Mouse (Mus musculus) liver, embryonic 14.5 days (tissue): ENCODE results near the gene Klrb1c.

Experiments
- CTCF ChIP-seq: IDR thresholded peaks from 2 replicates; pipeline ENCODE4 v1.5.1; 2016; ENCODE audit warnings: antibody characterized with exemption, low read depth, control low read depth
- EP300 ChIP-seq: IDR thresholded peaks from 2 replicates; pipeline ENCODE4 v1.6.1; 2016; ENCODE audit warnings: antibody characterized with exemption, low read depth

DNA sequence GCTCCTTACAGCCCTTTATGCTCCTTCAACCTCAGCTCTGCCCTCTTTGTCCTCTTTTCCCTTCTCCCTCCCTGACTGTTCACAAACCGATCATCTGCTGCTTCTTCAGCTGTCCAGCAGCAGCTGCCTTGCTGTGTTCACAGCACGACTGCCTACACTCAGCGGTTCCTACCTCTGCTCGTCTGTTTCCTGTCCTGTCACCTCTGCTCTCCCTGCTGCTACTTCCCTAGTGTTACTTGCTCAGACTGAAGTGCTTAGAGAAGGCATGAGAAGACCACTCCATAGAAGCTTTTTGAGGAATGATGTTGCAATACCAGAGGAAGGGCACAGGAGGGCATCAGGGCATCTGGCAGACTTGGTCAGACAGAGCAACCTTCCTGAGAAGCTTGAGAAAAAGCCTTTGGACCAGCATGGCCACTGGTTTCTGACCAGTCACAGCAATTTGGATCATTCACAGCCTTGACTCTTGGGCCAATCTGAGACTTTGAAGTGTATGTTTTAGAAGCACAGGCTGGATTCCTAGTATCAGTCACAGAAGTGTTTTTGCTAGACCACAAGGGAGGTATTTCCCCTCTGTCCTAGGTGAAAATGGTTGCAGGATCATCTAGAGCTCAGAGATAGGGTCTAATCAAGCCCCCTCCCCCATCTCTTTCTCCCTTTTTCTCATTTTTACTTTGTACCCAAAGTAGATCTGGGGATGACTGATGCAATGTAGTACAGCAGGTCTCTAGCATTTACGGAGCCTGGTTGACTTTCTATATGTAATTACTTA is 54.9 kb downstream of the Klrb1c start:
- TF ChIP-seq CTCF (no peak), EP300 (no peak)
